Mouse (Mus musculus) intestine, embryonic 14.5 days (tissue): ENCODE results near the gene Heatr3. TPM values are rescaled to one million over a fixed set of nuclear protein-coding genes. Genes with fewer than 3 reads are reported as not detected.

Experiments
- ATAC-seq: fragments of 200-750 bp; cut with Nextera tagmentation; replicated peaks from 2 replicates; pipeline ENCODE4 v1.8.0; 2017; ENCODE audit warnings: low read depth, moderate number of reproducible peaks, moderate TSS enrichment, moderate library complexity; ENCODE audit not compliant: low FRiP score, low TSS enrichment
- DNase-seq: peaks from one replicate; pipeline ENCODE4 v3.0.0-alpha.2; 2018; ENCODE audit warnings: low spot score
- H3K27ac ChIP-seq: fragments of 300-500 bp; sonication (generic); 2 replicates; pipeline ENCODE4 v1.5.1; 2014; ENCODE audit warnings: low read depth, mild to moderate bottlenecking, control low read depth
- H3K27me3 ChIP-seq: fragments of 300-500 bp; sonication (generic); replicated peaks from 2 replicates; pipeline ENCODE4 v1.6.1; 2014; ENCODE audit warnings: low read length, control low read depth; ENCODE audit not compliant: control insufficient read depth, insufficient read depth
- H3K36me3 ChIP-seq: fragments of 300-500 bp; sonication (generic); 2 replicates; pipeline ENCODE4 v1.6.1; 2014; ENCODE audit warnings: low read length, control low read depth; ENCODE audit not compliant: control insufficient read depth, insufficient read depth
- H3K4me1 ChIP-seq: fragments of 300-500 bp; sonication (generic); replicated peaks from 2 replicates; pipeline ENCODE4 v1.6.1; 2014; ENCODE audit warnings: low read length, control low read depth, mixed read lengths; ENCODE audit not compliant: control insufficient read depth, insufficient read depth
- H3K4me2 ChIP-seq: fragments of 300-500 bp; sonication (generic); 2 replicates; pipeline ENCODE4 v1.6.1; 2014; ENCODE audit warnings: low read length
- H3K4me3 ChIP-seq: fragments of 300-500 bp; sonication (generic); 2 replicates; pipeline ENCODE4 v1.5.1; 2014; ENCODE audit warnings: low read depth, low read length, control low read depth, mixed read lengths
- H3K9ac ChIP-seq: fragments of 300-500 bp; sonication (generic); 2 replicates; pipeline ENCODE4 v1.6.1; 2014; ENCODE audit warnings: mild to moderate bottlenecking, low read length
- H3K9me3 ChIP-seq: fragments of 300-500 bp; sonication (generic); 2 replicates; pipeline ENCODE4 v1.6.1; 2016; ENCODE audit warnings: low read length, control low read depth; ENCODE audit not compliant: control insufficient read depth
- WGBS: fragments of 180-500 bp; shearing (Covaris S2); extraction: QIAGEN DNeasy Blood & Tissue Kit; methylation state at CpG from one replicate; pipeline ENCODE4 v1.1.7; 2014; 5-methylcytosine and 5-hydroxymethylcytosine counted together
- microRNA-seq: library from miRNA; unstranded; fragments of <30 nt; microRNA quantifications from one replicate; pipeline ENCODE4, GENCODE M21; 2016
- polyA plus RNA-seq: library from polyadenylated mRNA; unstranded; fragments of >200 nt; fragmentation: Nextera tagmentation; extraction: Ambion mirVana; gene quantifications from 2 replicates; pipeline ENCODE4 v1.2.1, GENCODE M21; 2014

The Heatr3 gene
- polyA plus RNA-seq, 1 experiment from 2014 or later, result 51.3 TPM

GRCm38 (mm10) chr8:88221353-88221752, 83.7 kb downstream of the Heatr3 start:
- Histone ChIP-seq H3K4me1 (peaks cover 6% of the 10 kb centered on the region), H3K36me3 (no peaks in the 10 kb centered on the region), H3K27me3 (no peaks in the 10 kb centered on the region), H3K9ac (no peak overlapping the region), H3K27ac (no peak overlapping the region), H3K4me3 (no peak overlapping the region), H3K9me3 (no peaks in the 10 kb centered on the region), H3K4me2 (no peak overlapping the region)
- no peak for DNase-seq
- no peak for ATAC-seq
- WGBS, result 36% methylated on average over 4 of the region's 4 CpGs

Small RNA genes within 50 kb of the gene (microRNA-seq; reads per million reads assigned to microRNA genes)
- 0.85 reads per million, percentile 4 among the genes with 10 or more reads in this experiment for gene Mir7071

Other genes with a start within 250 kb of the Heatr3 start
- gene Zfp423, start 178.3 kb upstream of the Heatr3 start, polyA plus RNA-seq, result 8.7 and 10.5 TPM in 2 replicates
- gene Cnep1r1, start 19.1 kb upstream of the Heatr3 start, polyA plus RNA-seq, result 27.8 and 31.0 TPM in 2 replicates
- 12.6 and 12.7 TPM in 2 replicates for gene Tent4b, start 61.4 kb downstream of the Heatr3 start, polyA plus RNA-seq
- gene Adcy7, start 134.5 kb downstream of the Heatr3 start, polyA plus RNA-seq, result 1.9 and 2.3 TPM in 2 replicates
- 60.4 and 69.0 TPM in 2 replicates for gene Brd7, start 224.3 kb downstream of the Heatr3 start, polyA plus RNA-seq